Mouse (Mus musculus) liver, adult 2 months (tissue): ENCODE measurements around the gene Gm49393. TPM values are rescaled to one million over a fixed set of nuclear protein-coding genes. Genes with fewer than 3 reads are reported as not detected.
"Not testable (repeated sequence)": the region's sequence is repeated elsewhere in the genome, so short reads cannot be mapped to it uniquely, and the experiment has no call there.

Experiments used
- DNase-seq: peaks from one replicate; pipeline ENCODE4 v3.0.0-alpha.2; 2011; ENCODE audit warnings: low read depth, low spot score; ENCODE audit errors: extremely low read depth
- H3K27ac ChIP-seq: fragments of 200-500 bp; replicated peaks from 2 replicates; pipeline ENCODE4 v1.5.1; 2012; ENCODE audit warnings: low read depth, mild to moderate bottlenecking, control low read depth, inconsistent platforms, low read length; ENCODE audit not compliant: insufficient read depth
- H3K27me3 ChIP-seq: fragments of 200-500 bp; 2 replicates; pipeline ENCODE4 v1.6.1; 2012; ENCODE audit warnings: mild to moderate bottlenecking, moderate library complexity, low read length, inconsistent platforms; ENCODE audit not compliant: control insufficient read depth, insufficient read depth
- H3K36me3 ChIP-seq: fragments of 200-500 bp; 2 replicates; pipeline ENCODE4 v1.6.1; 2012; ENCODE audit warnings: low read length, inconsistent platforms; ENCODE audit not compliant: control insufficient read depth, insufficient read depth
- H3K4me1 ChIP-seq: fragments of 200-500 bp; 2 replicates; pipeline ENCODE4 v1.6.1; 2011; ENCODE audit warnings: low read length; ENCODE audit not compliant: control insufficient read depth, insufficient read depth
- H3K4me3 ChIP-seq: fragments of 200-500 bp; 2 replicates; pipeline ENCODE4 v1.5.1; 2011; ENCODE audit warnings: low read depth, mild to moderate bottlenecking, control low read depth, low read length, moderate library complexity; ENCODE audit not compliant: insufficient read depth
- H3K79me2 ChIP-seq: fragments of 200-500 bp; 2 replicates; pipeline ENCODE4 v1.6.1; 2012; ENCODE audit warnings: inconsistent platforms, mild to moderate bottlenecking, low read length, moderate library complexity; ENCODE audit not compliant: control insufficient read depth, insufficient read depth
- H3K9ac ChIP-seq: fragments of 200-500 bp; 2 replicates; pipeline ENCODE4 v1.6.1; 2012; ENCODE audit warnings: low read depth, mild to moderate bottlenecking, control low read depth, inconsistent platforms, low read length
- CTCF ChIP-seq: fragments of 200-500 bp; IDR thresholded peaks from 2 replicates; pipeline ENCODE4 v1.5.1; 2011; ENCODE audit warnings: low read depth, low read length, control low read depth
- POLR2A ChIP-seq: fragments of 200-500 bp; IDR thresholded peaks from 2 replicates; pipeline ENCODE4 v1.6.1; 2011; ENCODE audit warnings: low read length, control low read depth; ENCODE audit not compliant: insufficient read depth; ENCODE audit errors: extremely low read depth
- WGBS: fragments of 180-500 bp; shearing (Covaris S2); methylation state at CpG from one replicate; pipeline ENCODE4 v1.1.7; 2018; 5-methylcytosine and 5-hydroxymethylcytosine counted together
- polyA plus RNA-seq: library from polyadenylated mRNA; depleted of rRNA; stranded (reverse); fragments of >200 nt; gene quantifications from 2 replicates; pipeline ENCODE4 v1.2.3, GENCODE M21; 2012
- total RNA-seq: library from RNA; depleted of rRNA; stranded (reverse); fragments of >200 nt; gene quantifications from 2 replicates; pipeline ENCODE4 v1.2.3, GENCODE M21; 2014

The Gm49393 gene
- total and polyA plus RNA-seq, 2 experiments, result not detected

DNA sequence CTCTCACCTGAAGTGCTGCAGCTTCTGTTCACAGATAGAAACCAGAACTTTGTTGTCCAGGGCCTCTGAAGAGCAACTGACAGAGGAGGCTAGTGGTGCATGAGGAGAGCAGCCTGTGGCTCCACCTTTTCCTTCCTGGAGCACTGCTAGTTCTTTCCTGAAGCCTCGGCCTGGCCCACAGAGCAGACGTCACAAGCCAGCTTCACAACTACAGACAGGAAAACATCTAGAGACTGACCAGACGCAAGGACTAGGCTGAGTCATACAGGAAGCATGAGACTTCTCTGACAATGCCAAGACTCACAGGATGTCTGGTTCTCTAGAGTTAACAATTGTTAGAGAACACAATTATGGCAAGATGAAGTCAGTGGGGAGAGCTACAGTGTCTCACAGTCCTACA is 38.1 kb downstream of the Gm49393 start, which contains the start of gene Ctla2b:
Ctla2b (minus strand) TSS at position 120 of the 400 bp plus-strand sequence.
- whole genome bisulfite sequencing, result 45% methylated on average over 3 of the region's 3 CpGs
- Histone ChIP-seq H3K36me3 (no peaks in the 10 kb centered on the region), H3K9ac (0 out of 2 replicates have a peak within 1 kb of the TSS, but pooled peaks have one; percentile 17), H3K79me2 (no peaks in the 10 kb centered on the region), H3K4me3 (peak within 1 kb of the TSS; percentile 45), H3K4me1 (no peaks in the 10 kb centered on the region), H3K27ac (0 out of 2 replicates have a peak within 1 kb of the TSS, but pooled peaks have one; percentile 26), H3K27me3 (no peaks in the 10 kb centered on the region)
- DNase-seq, result peak; percentile 59
- TF ChIP-seq CTCF, result no peak
- TF ChIP-seq POLR2A, result no peak

DNA sequence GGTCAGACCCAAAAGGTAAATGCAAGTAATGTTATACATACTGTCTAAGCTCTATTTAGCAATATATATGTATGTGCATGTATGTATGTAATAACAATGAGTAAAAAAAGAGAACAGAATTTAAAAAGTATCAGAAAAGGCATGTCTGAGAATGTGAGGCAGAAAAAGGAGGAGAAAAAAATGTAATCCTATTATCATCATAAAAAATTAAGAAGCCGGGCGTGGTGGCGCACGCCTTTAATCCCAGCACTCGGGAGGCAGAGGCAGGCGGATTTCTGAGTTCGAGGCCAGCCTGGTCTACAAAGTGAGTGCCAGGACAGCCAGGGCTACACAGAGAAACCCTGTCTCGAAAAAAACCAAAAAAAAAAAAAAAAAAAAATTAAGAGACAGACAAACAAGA is 38.6 kb downstream of the Gm49393 start, which contains the start of gene Gm49392:
Gm49392 (minus strand) TSS at position 101 of the 400 bp plus-strand sequence.
- 0 out of 2 replicates have a peak within 1 kb of the TSS, but pooled peaks have one; percentile 26 for H3K27ac ChIP-seq
- not testable (repeated sequence) for H3K79me2 ChIP-seq, H3K4me1 ChIP-seq, H3K27me3 ChIP-seq, H3K36me3 ChIP-seq, DNase-seq
- H3K9ac ChIP-seq, result 0 out of 2 replicates have a peak within 1 kb of the TSS, but pooled peaks have one; percentile 17
- WGBS, result 80% methylated on average over 8 of the region's 8 CpGs
- peak within 1 kb of the TSS; percentile 45 for H3K4me3 ChIP-seq

DNA sequence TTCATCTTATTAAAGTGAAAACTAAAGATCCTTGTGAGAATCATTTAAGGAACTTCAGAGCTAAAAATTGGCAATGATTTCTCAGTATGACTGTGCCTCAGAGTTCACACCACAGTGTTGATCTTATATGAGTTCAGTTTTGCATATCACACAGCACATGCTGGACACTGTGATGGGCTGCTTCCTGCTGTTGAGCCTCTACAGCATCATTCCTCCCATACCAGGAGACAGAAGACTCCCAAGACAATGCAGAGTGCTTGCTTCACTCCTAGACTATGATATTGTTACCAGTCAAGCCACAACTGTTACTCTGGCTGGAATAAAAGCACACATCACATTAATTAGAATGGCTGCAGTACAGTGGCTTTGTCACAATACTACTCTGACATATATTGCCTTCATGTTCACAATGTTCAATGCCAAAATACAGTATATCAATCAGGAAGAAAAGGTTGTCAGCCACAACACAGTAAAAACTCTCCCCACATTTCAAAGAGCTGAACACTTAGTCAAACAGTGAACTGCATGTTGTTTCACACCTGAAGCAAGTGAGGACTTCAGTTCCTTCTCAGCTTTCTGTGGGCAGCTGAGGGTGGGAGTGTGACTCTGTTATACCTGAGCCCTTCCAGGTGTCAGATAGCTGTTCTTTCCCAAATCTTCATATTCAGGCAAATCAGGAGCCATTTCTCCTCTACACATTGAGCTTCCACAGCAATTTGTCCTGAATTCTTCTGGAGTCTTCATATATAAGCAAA is 39.8 kb downstream of the Gm49393 start:
- no peaks in the 10 kb centered on the region for H3K79me2 ChIP-seq
- H3K4me1 ChIP-seq, result no peaks in the 10 kb centered on the region
- no peak overlapping the region for H3K9ac ChIP-seq
- H3K36me3 ChIP-seq, result no peaks in the 10 kb centered on the region
- no peak for TF ChIP-seq POLR2A
- TF ChIP-seq CTCF, result no peak
- H3K27ac ChIP-seq, result no peak overlapping the region
- peak; percentile 16 for DNase-seq
- H3K27me3 ChIP-seq, result no peaks in the 10 kb centered on the region
- no peak overlapping the region for H3K4me3 ChIP-seq

DNA sequence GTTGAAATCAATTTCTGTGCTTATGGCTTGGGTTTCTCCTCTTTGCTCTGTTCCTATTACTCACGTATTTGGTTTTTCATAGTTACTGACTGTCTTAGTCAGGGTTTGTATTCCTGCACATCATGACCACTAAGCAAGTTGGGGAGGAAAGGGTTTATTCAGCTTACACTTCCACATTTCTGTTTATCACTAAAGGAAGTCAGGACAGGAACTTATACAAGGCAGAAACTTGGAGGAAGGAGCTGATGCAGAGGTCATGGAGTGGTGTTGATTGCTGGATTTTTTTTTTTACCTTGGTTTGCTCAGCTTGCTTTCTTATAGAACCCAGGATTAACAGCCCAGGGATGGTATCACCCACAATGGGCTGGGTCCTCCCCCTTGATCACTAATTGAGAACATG is 43.1 kb downstream of the Gm49393 start:
- H3K79me2 ChIP-seq, result no peaks in the 10 kb centered on the region
- peak; percentile 23 for DNase-seq
- no peak overlapping the region for H3K4me3 ChIP-seq
- 78% methylated on average over 1 of the region's 1 CpGs for WGBS
- H3K27me3 ChIP-seq, result no peaks in the 10 kb centered on the region
- H3K36me3 ChIP-seq, result no peaks in the 10 kb centered on the region
- H3K4me1 ChIP-seq, result no peaks in the 10 kb centered on the region
- no peak overlapping the region for H3K9ac ChIP-seq
- no peak for TF ChIP-seq CTCF
- TF ChIP-seq POLR2A, result no peak
- peak overlapping the region; percentile 58; the same call in 1 of the 2 replicates for H3K27ac ChIP-seq

DNA sequence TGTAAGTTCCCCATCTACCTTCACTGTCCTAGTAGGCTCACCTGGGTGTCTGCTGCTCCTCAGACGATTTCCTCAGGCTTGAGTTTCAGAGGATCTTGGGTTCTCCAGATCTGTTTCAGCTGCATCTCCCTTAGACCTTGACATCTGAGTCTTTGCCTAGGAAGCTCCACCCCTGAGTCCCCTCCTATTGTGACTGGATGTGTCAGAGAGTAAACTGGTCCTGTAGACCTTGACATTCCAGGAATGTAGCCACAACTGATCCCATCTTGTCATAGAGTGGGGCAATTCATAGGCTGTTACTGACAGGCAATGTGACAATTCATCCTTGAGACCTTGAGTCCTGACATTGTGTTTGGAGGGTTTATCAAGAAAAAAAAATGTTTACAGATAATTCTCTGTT is 71.1 kb downstream of the Gm49393 start, which contains the start of gene 4930486L24Rik:
4930486L24Rik (minus strand) TSS at position 195 of the 400 bp plus-strand sequence.
- no peak within 1 kb of the TSS for H3K4me3 ChIP-seq
- no peak within 1 kb of the TSS for H3K27ac ChIP-seq
- no peak for DNase-seq
- TF ChIP-seq CTCF (no peak), POLR2A (no peak)
- no peak within 1 kb of the TSS for H3K9ac ChIP-seq
- H3K27me3 ChIP-seq, result no peaks in the 10 kb centered on the region
- 38% methylated on average over 1 of the region's 1 CpGs for WGBS
- H3K36me3 ChIP-seq, result no peaks in the 10 kb centered on the region
- no peaks in the 10 kb centered on the region for H3K79me2 ChIP-seq
- H3K4me1 ChIP-seq, result no peaks in the 10 kb centered on the region; the same call in 1 of the 2 replicates
